Mouse (Mus musculus) ES-Bruce4 (cell line): ENCODE data around the gene Rpl19.

Experiments
- CTCF ChIP-seq: IDR thresholded peaks from one replicate; pipeline ENCODE4 v1.8.1; 2011; ENCODE audit warnings: low read depth, low read length
- POLR2A ChIP-seq: IDR thresholded peaks from one replicate; pipeline ENCODE4 v1.8.1; 2011; ENCODE audit warnings: low read length; ENCODE audit not compliant: insufficient read depth

GRCm38 (mm10) chr11:98019883-98020610 is 6.5 kb upstream of the Rpl19 start:
- TF ChIP-seq CTCF (no peak), POLR2A (no peak)
